Mouse (Mus musculus) heart, postnatal 25 days (tissue): Measurements from ENCODE around the gene Ints5. TPM values are rescaled to one million over a fixed set of nuclear protein-coding genes. Genes with fewer than 3 reads are reported as not detected.
"Not testable (repeated sequence)": the region's sequence is repeated elsewhere in the genome, so short reads cannot be mapped to it uniquely, and the experiment has no call there.

Source experiments
- DNase-seq: peaks from one replicate; pipeline ENCODE4 v3.0.0; 2022; ENCODE audit warnings: low spot score
- intact Hi-C: fragments of 180-260 bp; cut with DNase I; formaldehyde crosslinking; loops from one replicate; pipeline ENCODE4 v1.15.1; 2025
- total RNA-seq, 2 experiments: library from RNA; stranded (reverse); gene quantifications; 2 replicates each; pipeline ENCODE4 v1.2.3; 2021

Ints5 gene
- total RNA-seq: 10 to 100 TPM; 11.2 to 11.8 TPM

- intact Hi-C loops: no loop called here
- peak; percentile 66 for DNase-seq
Observed at GRCm38 (mm10) chr19:8892829-8893766, at the start of gene Ints5. Ints5 (plus strand) TSS chr19:8893005.

GRCm38 (mm10) chr19:8844371-8845129 lies 48.3 kb upstream of the Ints5 start:
- peak; percentile 28 for DNase-seq
- intact Hi-C loops: loop anchor here (2.0 to 5.0 kb wide), 3 partner anchors 24 to 268 kb away; partner anchors contain the start of genes 1810009A15Rik and Gm49416

- intact Hi-C loops: no loop called here
- DNase-seq: no peak
Observed at GRCm38 (mm10) chr19:8848356-8848755, 44.4 kb upstream of the Ints5 start.

GRCm38 (mm10) chr19:8850402-8850901 lies 42.4 kb upstream of the Ints5 start, which contains the start of gene Lrrn4cl:
Lrrn4cl (plus strand) TSS chr19:8850768.
- intact Hi-C loops: no loop called here

GRCm38 (mm10) chr19:8851639-8852038 lies 41.2 kb upstream of the Ints5 start:
- intact Hi-C loops: no loop called here

More at GRCm38 (mm10) chr19:8850402-8850901, 42.4 kb upstream of the Ints5 start, which contains the start of gene Lrrn4cl:
- DNase-seq: peak; percentile 44

GRCm38 (mm10) chr19:8852236-8852928 lies 40.4 kb upstream of the Ints5 start:
- DNase-seq: peak; percentile 19
- intact Hi-C loops: no loop called here

More at GRCm38 (mm10) chr19:8851639-8852038, 41.2 kb upstream of the Ints5 start:
- DNase-seq: no peak

GRCm38 (mm10) chr19:8853117-8853516 lies 39.7 kb upstream of the Ints5 start:
- no peak for DNase-seq
- intact Hi-C loops: no loop called here

- intact Hi-C loops: no loop called here
- no peak for DNase-seq
Observed at GRCm38 (mm10) chr19:8857689-8858088, 35.1 kb upstream of the Ints5 start.

- no peak for DNase-seq
- intact Hi-C loops: loop anchor here (1.0 kb wide), 1 partner anchor 251 kb away; no protein-coding TSS in a partner anchor
Observed at GRCm38 (mm10) chr19:8859018-8859417, 33.8 kb upstream of the Ints5 start.

GRCm38 (mm10) chr19:8864265-8864664 lies 28.5 kb upstream of the Ints5 start:
- intact Hi-C loops: no loop called here
- DNase-seq: no peak

- DNase-seq, intact Hi-C loops: not testable (repeated sequence)
Observed at GRCm38 (mm10) chr19:8870381-8870780, 22.4 kb upstream of the Ints5 start.

GRCm38 (mm10) chr19:8870838-8871237 lies 22.0 kb upstream of the Ints5 start:
- DNase-seq: no peak
- intact Hi-C loops: no loop called here

- intact Hi-C loops: no loop called here
- DNase-seq: peak; percentile 97
Observed at GRCm38 (mm10) chr19:8871267-8872186, 21.3 kb upstream of the Ints5 start, which contains the start of gene Ubxn1. Ubxn1 (plus strand) TSS chr19:8871496.

GRCm38 (mm10) chr19:8872266-8872840 lies 20.5 kb upstream of the Ints5 start:
- no peak for DNase-seq
- intact Hi-C loops: no loop called here

GRCm38 (mm10) chr19:8875031-8875430 lies 17.8 kb upstream of the Ints5 start:
- no peak for DNase-seq
- intact Hi-C loops: no loop called here

GRCm38 (mm10) chr19:8880311-8881033 lies 12.3 kb upstream of the Ints5 start, which contains the start of gene Uqcc3:
Uqcc3 (minus strand) TSS chr19:8880923.
- intact Hi-C loops: no loop called here

GRCm38 (mm10) chr19:8881034-8881392 lies 11.8 kb upstream of the Ints5 start:
- DNase-seq: no peak
- intact Hi-C loops: no loop called here

More at GRCm38 (mm10) chr19:8880311-8881033, 12.3 kb upstream of the Ints5 start, which contains the start of gene Uqcc3:
- peak; percentile 83 for DNase-seq
